Mouse (Mus musculus): ENCODE measurements around the gene Hsdl2. TPM values are rescaled to one million over a fixed set of nuclear protein-coding genes. Genes with fewer than 3 reads are reported as not detected.

The Hsdl2 gene
- total RNA-seq, 2 experiments from 2014 or later, result 47.5 to 65.0 TPM

DNA sequence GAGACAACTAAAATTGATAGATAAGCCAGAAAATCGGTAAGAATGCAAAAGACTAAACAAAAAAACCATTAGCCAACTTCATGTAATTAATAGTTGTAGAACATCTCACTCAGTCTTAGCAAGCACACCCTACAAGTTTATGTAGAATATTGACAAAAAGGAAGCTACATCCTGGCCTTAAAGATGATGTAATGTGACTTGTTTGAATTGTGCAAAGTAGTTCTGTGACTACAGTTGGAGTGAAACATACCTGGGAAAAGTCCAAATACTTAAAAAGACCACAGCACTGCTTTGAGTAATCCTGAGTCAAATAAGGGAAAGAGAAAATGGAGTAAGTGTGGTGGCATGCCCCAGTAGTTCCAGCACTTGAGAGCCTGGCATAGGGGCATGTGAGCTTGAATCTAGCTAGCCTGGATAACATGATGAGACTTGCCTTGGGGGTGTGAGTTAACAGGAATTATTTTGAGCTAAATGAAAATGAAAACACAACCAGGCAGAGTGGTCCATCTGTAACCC lies 70.9 kb downstream of the Hsdl2 start:
- DNase-seq, result no peak
- intact Hi-C loops (cut with DNase I; ENCODE audit: low total_unique reads), result no loop called here

DNA sequence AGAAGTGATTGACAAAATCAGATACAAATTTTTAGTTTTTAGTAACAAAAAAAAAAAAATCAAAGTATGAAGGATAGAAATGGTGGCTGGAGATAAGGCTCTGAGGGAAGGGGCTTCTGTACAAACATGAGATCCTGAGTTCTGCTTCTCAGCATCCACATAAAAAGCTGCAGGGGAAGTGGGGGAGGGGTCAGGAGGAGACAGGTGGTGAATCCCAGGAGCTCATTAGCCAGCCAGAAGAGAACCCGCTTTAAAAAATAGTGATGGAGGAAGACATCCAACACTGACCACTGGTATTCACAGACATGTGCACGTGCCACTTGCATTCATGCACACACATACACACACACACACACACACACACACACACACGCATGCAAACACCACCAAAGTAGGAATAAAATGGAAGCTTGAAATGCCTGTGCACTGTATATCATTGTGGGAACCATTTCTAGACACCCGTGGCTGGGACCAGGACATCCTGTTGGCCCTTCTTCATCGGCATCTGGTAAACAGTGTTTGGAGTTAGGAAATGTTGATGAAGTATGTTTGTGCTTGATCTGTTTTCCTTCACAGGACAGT lies 74.8 kb downstream of the Hsdl2 start:
- DNase-seq, result no peak
- intact Hi-C loops (cut with DNase I; ENCODE audit: low total_unique reads), result no loop called here

DNA sequence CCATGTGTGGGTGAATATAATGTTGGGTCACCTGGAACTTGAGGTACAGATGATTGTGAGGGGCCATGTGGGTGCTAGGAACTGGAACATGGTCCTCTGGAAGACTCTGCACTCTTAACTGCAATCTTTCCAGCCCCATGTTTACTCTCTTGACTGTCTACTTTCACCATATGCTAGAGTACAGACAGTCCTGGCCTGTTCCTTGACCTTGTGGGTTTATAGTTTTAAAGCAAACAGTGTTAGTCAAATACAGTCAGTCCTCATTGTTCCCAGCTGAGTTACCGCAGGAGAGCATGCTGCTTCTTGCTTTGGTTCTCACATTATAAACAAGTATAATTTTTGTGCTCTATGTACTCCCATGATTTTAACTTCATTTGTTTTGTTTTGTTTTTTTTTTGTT lies 80.8 kb downstream of the Hsdl2 start:
- intact Hi-C loops (cut with DNase I; ENCODE audit: low total_unique reads), result no loop called here
- no peak for DNase-seq

DNA sequence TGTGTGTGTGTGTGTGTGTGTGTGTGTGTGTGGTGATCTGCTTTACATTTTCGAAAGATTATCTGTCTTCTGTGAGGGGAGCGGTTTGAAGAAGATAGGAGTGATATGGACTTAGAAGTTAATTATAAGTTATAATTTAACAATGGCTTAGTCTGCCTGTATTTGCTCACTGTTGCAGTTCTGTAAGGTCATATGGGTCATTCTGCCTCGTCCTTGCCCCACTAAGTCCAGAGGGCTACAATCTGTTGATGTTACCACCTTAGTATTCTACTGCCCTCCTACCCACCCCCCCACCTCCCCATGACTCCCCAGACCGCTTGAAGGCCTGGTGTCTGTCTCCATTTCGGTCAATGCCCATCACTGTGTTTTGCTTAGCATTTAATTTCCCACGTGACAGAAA lies 82.1 kb downstream of the Hsdl2 start:
- DNase-seq, result no peak
- intact Hi-C loops (cut with DNase I; ENCODE audit: low total_unique reads), result no loop called here

DNA sequence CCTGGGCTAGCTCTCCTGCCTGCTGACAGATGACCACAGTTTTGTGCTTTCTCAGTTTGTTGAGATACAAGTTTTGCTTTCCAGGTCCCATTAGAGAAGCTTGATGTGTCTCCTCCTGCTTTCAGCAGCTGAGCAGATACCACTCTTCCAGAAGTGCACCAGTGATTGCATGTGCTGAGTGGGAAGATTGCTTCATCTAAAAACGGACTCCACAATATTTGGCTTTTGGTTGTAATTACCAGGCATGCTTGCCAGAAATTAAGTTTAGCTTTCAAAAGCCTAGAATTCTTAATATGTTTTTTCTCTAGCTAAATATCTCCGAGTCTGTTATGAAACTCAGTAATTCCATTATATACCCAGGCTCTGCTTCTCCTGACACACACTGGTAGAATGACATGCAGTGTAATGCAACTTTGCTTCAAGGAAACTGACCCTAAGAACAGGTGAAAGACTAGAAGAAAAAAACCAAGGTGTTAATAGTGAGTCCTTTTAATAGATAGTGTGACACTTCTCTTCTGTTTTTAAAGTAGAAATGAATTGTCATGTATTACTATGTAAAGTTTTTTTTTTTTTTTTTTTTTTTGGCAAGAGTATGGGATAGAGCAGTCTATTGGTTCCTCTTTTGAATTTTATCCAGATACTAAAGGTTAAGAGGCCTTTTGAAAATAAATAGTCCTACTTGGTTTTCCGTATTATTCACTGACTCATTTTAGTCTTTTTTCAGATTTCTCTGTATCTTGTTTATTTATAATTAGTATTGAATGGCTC lies 85.4 kb downstream of the Hsdl2 start:
- intact Hi-C loops (cut with DNase I; ENCODE audit: low total_unique reads), result no loop called here
- DNase-seq, result no peak

DNA sequence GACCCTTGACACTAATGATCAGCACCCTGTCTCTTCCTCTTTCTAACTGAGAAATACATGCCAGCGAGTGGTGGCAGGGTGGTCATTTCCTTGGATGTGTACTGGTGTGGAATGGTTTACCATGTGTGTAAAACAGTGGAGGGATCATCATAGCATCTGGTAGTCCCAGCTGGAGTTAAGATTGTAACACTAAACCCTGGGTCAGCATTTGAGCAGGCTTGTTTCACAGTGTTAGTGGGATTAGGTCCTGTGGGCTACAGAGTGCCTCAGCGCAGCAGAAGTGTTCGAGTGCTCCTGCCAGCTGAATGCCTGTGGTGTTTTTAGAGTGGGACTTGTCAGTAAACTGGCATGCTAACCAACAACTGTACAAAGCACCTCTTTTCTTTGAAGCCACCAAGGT lies 86.7 kb downstream of the Hsdl2 start:
- DNase-seq, result no peak
- intact Hi-C loops (cut with DNase I; ENCODE audit: low total_unique reads), result no loop called here

Other genes with a start within 250 kb of the Hsdl2 start
- gene Susd1, start 142.9 kb upstream of the Hsdl2 start, total RNA-seq (2021), result 1 to 10 TPM in 1 of 2 experiments, under 1 TPM in 1; 0.40 to 1.3 TPM
- 10 to 100 TPM; 18.5 to 20.3 TPM for gene Ptbp3, start 32.2 kb upstream of the Hsdl2 start, total RNA-seq (2021)
- gene E130308A19Rik, start 44.6 kb downstream of the Hsdl2 start, total RNA-seq (2021), result 1 to 10 TPM; 3.7 to 5.2 TPM
- 1 to 10 TPM; 3.1 to 3.7 TPM for gene Inip, start 220.0 kb downstream of the Hsdl2 start, total RNA-seq (2021)
- 1 to 10 TPM; 4.0 to 4.4 TPM for gene Snx30, start 224.3 kb downstream of the Hsdl2 start, total RNA-seq (2021)